Mouse (Mus musculus) forebrain, embryonic 14.5 days (tissue): ENCODE measurements around the gene Fam160a1. TPM values are rescaled to one million over a fixed set of nuclear protein-coding genes. Genes with fewer than 3 reads are reported as not detected.

Experiments used
- ATAC-seq: fragments of 200-750 bp; cut with Nextera tagmentation; 2 replicates; pipeline ENCODE4 v1.8.0; 2017; ENCODE audit warnings: mild to moderate bottlenecking, moderate library complexity
- DNase-seq: peaks from one replicate; pipeline ENCODE4 v3.0.0-alpha.2; 2015; ENCODE audit warnings: low spot score
- H3K27ac ChIP-seq: fragments of 300-500 bp; sonication (generic); 2 replicates; pipeline ENCODE4 v1.5.1; 2014; ENCODE audit warnings: low read depth, mild to moderate bottlenecking, control low read depth, low read length, moderate library complexity
- H3K27me3 ChIP-seq: fragments of 300-500 bp; sonication (generic); replicated peaks from 2 replicates; pipeline ENCODE4 v1.6.1; 2014; ENCODE audit warnings: low read length, control low read depth, mixed read lengths; ENCODE audit not compliant: control insufficient read depth, insufficient read depth
- H3K36me3 ChIP-seq: fragments of 300-500 bp; sonication (generic); 2 replicates; pipeline ENCODE4 v1.6.1; 2014; ENCODE audit warnings: low read length, control low read depth; ENCODE audit not compliant: control insufficient read depth, insufficient read depth
- H3K4me1 ChIP-seq: fragments of 300-500 bp; sonication (generic); 2 replicates; pipeline ENCODE4 v1.6.1; 2014; ENCODE audit warnings: antibody characterized with exemption, low read length, control low read depth; ENCODE audit not compliant: control insufficient read depth, insufficient read depth
- H3K4me2 ChIP-seq: fragments of 300-500 bp; sonication (generic); 2 replicates; pipeline ENCODE4 v1.6.1; 2014; ENCODE audit warnings: mild to moderate bottlenecking, control low read depth, low read length
- H3K4me3 ChIP-seq: fragments of 300-500 bp; sonication (generic); 2 replicates; pipeline ENCODE4 v1.5.1; 2014; ENCODE audit warnings: low read depth, low read length, control low read depth
- H3K9ac ChIP-seq: fragments of 300-500 bp; sonication (generic); 2 replicates; pipeline ENCODE4 v1.6.1; 2014; ENCODE audit warnings: mild to moderate bottlenecking, low read length, control low read depth, moderate library complexity
- H3K9me3 ChIP-seq: fragments of 300-500 bp; sonication (generic); replicated peaks from 2 replicates; pipeline ENCODE4 v1.6.1; 2016; ENCODE audit warnings: low read length, control low read depth, mixed read lengths; ENCODE audit not compliant: control insufficient read depth
- WGBS: fragments of 180-500 bp; shearing (Covaris S2); extraction: QIAGEN DNeasy Blood & Tissue Kit; methylation state at CpG from one replicate; pipeline ENCODE4 v1.1.7; 2014; 5-methylcytosine and 5-hydroxymethylcytosine counted together
- polyA plus RNA-seq: library from polyadenylated mRNA; unstranded; fragments of >200 nt; fragmentation: Nextera tagmentation; extraction: Ambion mirVana; gene quantifications from 2 replicates; pipeline ENCODE4 v1.2.1, GENCODE M21; 2014

Fam160a1 gene
- polyA plus RNA-seq, 1 experiment from 2014 or later, result 0.51 TPM

GRCm38 (mm10) chr3:85813101-85814014 lies 3.7 kb downstream of the Fam160a1 start:
- H3K36me3 ChIP-seq, result no peaks in the 10 kb centered on the region
- H3K4me2 ChIP-seq, result no peak overlapping the region
- no peak for ATAC-seq
- no peaks in the 10 kb centered on the region for H3K4me1 ChIP-seq
- H3K27ac ChIP-seq, result no peak overlapping the region
- H3K4me3 ChIP-seq, result no peak overlapping the region
- no peak overlapping the region for H3K9ac ChIP-seq
- H3K27me3 ChIP-seq, result no peaks in the 10 kb centered on the region
- H3K9me3 ChIP-seq, result no peaks in the 10 kb centered on the region
- DNase-seq, result no peak
- WGBS, result 68% methylated on average over 4 of the region's 4 CpGs

GRCm38 (mm10) chr3:85812010-85812409 lies 5.1 kb downstream of the Fam160a1 start:
- DNase-seq (no peak), ATAC-seq (no peak)
- no peak overlapping the region for H3K27ac ChIP-seq
- no peak overlapping the region for H3K4me3 ChIP-seq
- no peaks in the 10 kb centered on the region for H3K36me3 ChIP-seq
- no peaks in the 10 kb centered on the region for H3K9me3 ChIP-seq
- H3K27me3 ChIP-seq, result no peaks in the 10 kb centered on the region
- H3K4me2 ChIP-seq, result no peak overlapping the region
- H3K4me1 ChIP-seq, result no peaks in the 10 kb centered on the region
- 94% methylated on average over 5 of the region's 5 CpGs for WGBS
- H3K9ac ChIP-seq, result no peak overlapping the region

GRCm38 (mm10) chr3:85793166-85793565 lies 23.9 kb downstream of the Fam160a1 start:
- 91% methylated on average over 1 of the region's 1 CpGs for WGBS
- Histone ChIP-seq H3K36me3 (no peaks in the 10 kb centered on the region), H3K27ac (no peak overlapping the region)

GRCm38 (mm10) chr3:85789748-85790147 lies 27.3 kb downstream of the Fam160a1 start:
- H3K4me1 ChIP-seq, result no peaks in the 10 kb centered on the region

More at GRCm38 (mm10) chr3:85793166-85793565, 23.9 kb downstream of the Fam160a1 start:
- ATAC-seq (no peak), DNase-seq (no peak)
- H3K4me3 ChIP-seq, result no peak overlapping the region
- no peak overlapping the region for H3K4me2 ChIP-seq
- H3K4me1 ChIP-seq, result no peaks in the 10 kb centered on the region
- H3K9ac ChIP-seq, result no peak overlapping the region
- H3K27me3 ChIP-seq, result no peaks in the 10 kb centered on the region
- H3K9me3 ChIP-seq, result no peaks in the 10 kb centered on the region

GRCm38 (mm10) chr3:85786501-85786900 lies 30.6 kb downstream of the Fam160a1 start:
- Histone ChIP-seq H3K9me3 (no peaks in the 10 kb centered on the region), H3K4me1 (no peaks in the 10 kb centered on the region), H3K36me3 (no peaks in the 10 kb centered on the region), H3K4me2 (no peak overlapping the region), H3K27me3 (no peaks in the 10 kb centered on the region), H3K9ac (no peak overlapping the region), H3K4me3 (no peak overlapping the region), H3K27ac (no peak overlapping the region)
- ATAC-seq (peak; percentile 23; the same call in 1 of the 2 replicates), DNase-seq (peak; percentile 23)
- 59% methylated on average over 8 of the region's 8 CpGs for WGBS

More at GRCm38 (mm10) chr3:85789748-85790147, 27.3 kb downstream of the Fam160a1 start:
- DNase-seq, result peak; percentile 32
- Histone ChIP-seq H3K27me3 (no peaks in the 10 kb centered on the region), H3K9me3 (no peaks in the 10 kb centered on the region), H3K4me2 (no peak overlapping the region), H3K9ac (no peak overlapping the region), H3K27ac (no peak overlapping the region), H3K36me3 (no peaks in the 10 kb centered on the region), H3K4me3 (no peak overlapping the region)
- 67% methylated on average over 4 of the region's 4 CpGs for WGBS
- ATAC-seq, result peak; percentile 44; the same call in 1 of the 2 replicates

- Histone ChIP-seq H3K9ac (no peak overlapping the region), H3K4me2 (no peak overlapping the region), H3K4me1 (no peaks in the 10 kb centered on the region), H3K27ac (no peak overlapping the region), H3K27me3 (no peaks in the 10 kb centered on the region), H3K9me3 (no peaks in the 10 kb centered on the region), H3K36me3 (no peaks in the 10 kb centered on the region), H3K4me3 (no peak overlapping the region)
- ATAC-seq, result no peak; the same call in 1 of the 2 replicates
- no peak for DNase-seq
- 77% methylated on average over 7 of the region's 7 CpGs for WGBS
Observed at GRCm38 (mm10) chr3:85780906-85781305, 36.2 kb downstream of the Fam160a1 start.

GRCm38 (mm10) chr3:85780332-85780731 lies 36.8 kb downstream of the Fam160a1 start:
- Histone ChIP-seq H3K4me1 (no peaks in the 10 kb centered on the region), H3K27ac (no peak overlapping the region), H3K4me3 (no peak overlapping the region), H3K4me2 (no peak overlapping the region), H3K9ac (no peak overlapping the region), H3K36me3 (no peaks in the 10 kb centered on the region), H3K27me3 (no peaks in the 10 kb centered on the region), H3K9me3 (no peaks in the 10 kb centered on the region)
- 59% methylated on average over 2 of the region's 2 CpGs for WGBS
- DNase-seq (no peak), ATAC-seq (peak; percentile 15; the same call in 1 of the 2 replicates)

GRCm38 (mm10) chr3:85777841-85778240 lies 39.2 kb downstream of the Fam160a1 start:
- Histone ChIP-seq H3K4me2 (no peak overlapping the region), H3K4me3 (no peak overlapping the region), H3K27me3 (no peaks in the 10 kb centered on the region), H3K4me1 (no peaks in the 10 kb centered on the region; the same call in 1 of the 2 replicates), H3K9me3 (no peaks in the 10 kb centered on the region), H3K36me3 (no peaks in the 10 kb centered on the region), H3K27ac (no peak overlapping the region), H3K9ac (no peak overlapping the region)
- DNase-seq (no peak), ATAC-seq (no peak)
- 82% methylated on average over 2 of the region's 2 CpGs for WGBS

- H3K9ac ChIP-seq, result no peak overlapping the region
- H3K4me1 ChIP-seq, result no peaks in the 10 kb centered on the region; the same call in 1 of the 2 replicates
- H3K27me3 ChIP-seq, result no peaks in the 10 kb centered on the region
- H3K4me3 ChIP-seq, result no peak overlapping the region
- WGBS, result 81% methylated on average over 4 of the region's 4 CpGs
- no peak for DNase-seq
- no peaks in the 10 kb centered on the region for H3K36me3 ChIP-seq
- no peak overlapping the region for H3K4me2 ChIP-seq
- no peak for ATAC-seq
- H3K27ac ChIP-seq, result no peak overlapping the region
- H3K9me3 ChIP-seq, result no peaks in the 10 kb centered on the region
Observed at GRCm38 (mm10) chr3:85777356-85777755, 39.7 kb downstream of the Fam160a1 start.
